Mouse (Mus musculus) adrenal gland, postnatal 36 days (tissue): ENCODE results near the gene Cox6b1. TPM values are rescaled to one million over a fixed set of nuclear protein-coding genes. Genes with fewer than 3 reads are reported as not detected.

Experiments
- DNase-seq, 2 experiments: peaks; one replicate each; pipeline ENCODE4 v3.0.0; 2021; ENCODE audit warnings: mixed read lengths in 1 of 2
- long read RNA-seq, 2 experiments: library from polyadenylated mRNA; stranded (forward); transcript quantifications; one replicate each; pipeline ENCODE4 v2.0.0; 2021; ENCODE audit warnings: borderline sequencing depth in 2 of 2
- total RNA-seq, 2 experiments: library from RNA; stranded (reverse); gene quantifications; 2 replicates each; pipeline ENCODE4 v1.2.3; 2021

Cox6b1 gene
- 1,000 to 10,000 TPM; 1,179 to 1,185 TPM for total RNA-seq
- long read RNA-seq, experiment 1, transcript Cox6b1-201 (4 exons, 618 nt), result major isoform, 1,032 of 1,179 reads
- long read RNA-seq, experiment 1, partial matches to known transcripts, result 136 of 1,179 reads
- long read RNA-seq, experiment 1, other reads (novel, unspliced or antisense), result 9 of 1,179 reads
- long read RNA-seq, experiment 2, transcript Cox6b1-201 (4 exons, 618 nt), result major isoform, 627 of 674 reads
- long read RNA-seq, experiment 2, partial matches to known transcripts, result 33 of 674 reads
- long read RNA-seq, experiment 2, other reads (novel, unspliced or antisense), result 13 of 674 reads

DNA sequence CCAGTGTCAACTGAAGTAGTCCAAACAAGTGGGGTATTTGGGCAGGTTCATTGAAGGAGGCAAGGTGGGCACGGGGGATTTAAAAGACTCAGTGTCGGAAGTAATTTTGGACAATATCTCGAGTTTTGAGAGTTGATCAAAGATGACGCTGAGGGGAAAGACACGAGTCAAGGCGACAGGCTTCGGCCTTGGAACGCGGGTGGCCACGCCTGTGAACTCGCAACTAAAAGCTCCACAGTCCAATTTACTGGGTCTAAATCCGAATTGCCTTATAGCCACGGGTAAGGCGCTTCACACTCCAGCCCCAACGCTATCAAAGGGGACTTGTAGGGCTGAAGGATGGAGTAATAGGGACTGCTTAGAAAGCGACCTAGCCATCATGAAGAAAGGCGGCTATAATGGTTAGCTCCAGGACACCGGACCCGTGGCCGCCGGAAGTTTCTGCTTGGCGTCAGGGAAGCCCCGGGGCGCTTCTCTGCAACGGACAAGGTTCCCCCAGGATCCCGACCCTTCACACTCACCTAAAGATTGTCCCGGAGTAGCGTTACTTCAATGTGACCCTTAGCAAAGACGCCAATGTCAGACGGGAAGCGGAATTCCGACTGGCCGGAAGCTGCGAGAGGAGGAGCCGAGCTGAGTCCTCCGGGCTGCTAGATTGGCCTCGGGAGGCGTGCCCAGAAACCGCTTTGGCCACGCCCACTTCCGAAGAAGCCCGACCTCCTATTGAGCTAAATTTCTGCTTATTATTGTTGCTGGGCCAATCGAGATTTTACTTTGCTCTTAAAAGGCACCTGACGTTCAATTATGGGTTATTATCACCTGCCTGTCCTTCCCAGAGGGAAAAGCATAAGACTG lies at the start of gene Cox6b1:
Gene Cox6b1, minus strand, starts transcription at position 622 of the 855 bp plus-strand sequence.
- peak; percentile 90 for DNase-seq

DNA sequence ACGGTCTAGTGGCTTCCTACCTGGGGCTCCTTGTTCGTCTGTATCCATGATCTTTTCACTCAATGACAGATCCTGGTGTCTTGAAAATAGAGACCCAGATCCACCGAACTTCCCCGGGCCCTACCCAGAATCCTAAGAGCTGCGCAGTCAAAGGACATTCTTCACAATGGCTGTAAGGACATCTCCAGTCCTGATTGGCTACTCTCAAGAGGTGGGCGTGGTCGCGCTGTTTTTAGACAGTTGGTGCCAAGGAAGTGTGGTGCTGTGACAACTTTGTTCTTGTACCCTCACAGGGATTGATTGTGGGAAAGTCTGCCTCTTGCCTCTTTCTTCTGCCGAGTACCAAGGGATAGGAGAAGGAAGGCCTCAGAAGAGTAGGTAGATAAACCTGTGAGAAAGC lies 45.5 kb upstream of the Cox6b1 start, which contains the start of gene Pmis2:
Gene Pmis2, minus strand, starts transcription at position 126 of the 400 bp plus-strand sequence.
- no peak for DNase-seq

DNA sequence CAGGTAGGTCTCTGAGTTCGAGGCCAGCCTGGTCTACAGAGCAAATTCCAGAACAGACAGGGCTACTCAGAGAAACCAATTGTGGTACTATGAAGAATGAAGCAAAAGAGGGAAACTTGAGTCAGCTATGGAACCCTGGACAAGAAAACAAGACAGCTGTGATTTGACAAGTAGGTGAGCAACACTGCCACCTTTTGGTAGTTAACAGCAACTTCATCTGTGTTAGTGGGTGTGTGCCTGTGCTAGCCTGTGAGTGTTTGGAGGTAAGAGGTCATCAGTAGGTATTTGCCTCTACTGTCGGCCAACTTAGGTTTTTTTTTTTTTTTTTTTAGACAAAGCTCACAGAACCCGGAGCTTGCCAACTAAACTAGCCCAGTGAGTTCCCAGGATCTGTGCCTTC lies 43.3 kb upstream of the Cox6b1 start:
- DNase-seq, result no peak

DNA sequence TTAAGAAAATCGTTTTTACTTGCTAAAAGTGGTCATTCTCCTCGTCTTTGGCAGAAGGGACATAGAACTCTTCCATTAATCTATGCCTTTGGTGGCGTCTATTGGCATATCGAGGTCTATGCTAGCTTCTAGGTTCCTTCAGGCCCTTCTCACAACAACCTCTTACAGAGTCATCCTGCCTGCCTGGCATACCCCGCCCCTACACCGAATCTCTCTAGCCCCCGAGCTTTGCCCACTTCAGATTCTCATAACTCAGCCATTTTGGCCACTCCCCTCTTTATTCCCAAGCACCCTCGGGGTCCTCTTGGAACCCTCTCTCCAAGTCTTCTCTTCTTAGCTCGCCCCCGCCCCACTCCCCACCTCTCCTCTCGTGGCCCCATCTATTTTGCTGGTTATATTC lies 39.4 kb upstream of the Cox6b1 start:
- peak in 1 of 2 experiments; percentile 8 for DNase-seq

- DNase-seq, result peak; percentile 91 to 92
Observed at GRCm38 (mm10) chr7:30664529-30665200, 38.7 kb upstream of the Cox6b1 start, which contains the start of gene Haus5. TSS of gene Haus5 (minus strand) at chr7:30664994.

DNA sequence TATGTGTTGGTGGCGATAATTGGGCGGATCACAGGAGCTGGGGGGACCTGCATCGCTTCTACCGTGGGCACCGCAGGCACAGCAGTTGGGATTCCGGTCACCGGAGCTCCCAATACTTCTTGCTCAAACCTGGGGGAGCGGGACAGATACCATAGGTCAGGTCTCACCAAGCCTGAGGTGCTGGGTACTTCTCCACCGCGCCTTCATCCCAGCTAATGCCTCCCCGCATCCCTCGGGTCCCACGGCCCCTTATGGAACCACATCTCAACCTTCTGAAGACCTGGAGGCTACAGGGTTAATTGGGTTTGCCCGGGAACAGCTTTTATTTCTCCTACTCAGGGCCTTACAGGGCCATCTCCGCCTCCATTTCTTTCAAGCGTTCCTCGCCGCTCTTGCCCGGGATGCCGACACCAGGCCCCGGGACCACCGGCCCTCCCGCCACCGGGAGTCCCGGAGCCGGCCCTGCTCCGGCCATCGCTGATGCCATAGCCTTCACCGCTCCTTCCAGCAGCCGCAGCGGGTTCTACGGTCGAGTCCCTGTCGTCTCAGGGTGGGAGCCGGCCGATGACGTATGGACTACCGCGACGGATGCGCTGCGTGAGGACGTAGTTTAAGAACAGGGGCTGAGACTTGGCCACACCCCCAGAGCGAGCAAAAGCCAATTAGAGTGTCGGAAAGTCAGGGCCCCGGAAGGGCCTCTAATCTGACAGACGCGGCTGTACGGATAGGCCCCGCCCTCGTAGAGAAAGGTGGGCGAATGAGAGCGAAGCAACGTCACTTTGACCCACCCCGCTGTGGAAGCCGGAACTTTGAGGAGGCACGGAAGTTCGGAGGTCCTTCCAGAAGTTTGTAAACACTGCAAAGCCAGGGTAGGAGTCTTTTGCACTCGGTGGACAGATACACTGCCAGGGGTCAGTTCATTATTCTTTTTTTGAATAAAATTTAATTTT lies 23.9 kb upstream of the Cox6b1 start, which contains the start of gene Rbm42:
Gene Rbm42, minus strand, starts transcription at position 727 of the 950 bp plus-strand sequence.
- DNase-seq, result peak; percentile 98 to 99

- DNase-seq, result no peak
Observed at GRCm38 (mm10) chr7:30639083-30639482, 13.1 kb upstream of the Cox6b1 start.

DNA sequence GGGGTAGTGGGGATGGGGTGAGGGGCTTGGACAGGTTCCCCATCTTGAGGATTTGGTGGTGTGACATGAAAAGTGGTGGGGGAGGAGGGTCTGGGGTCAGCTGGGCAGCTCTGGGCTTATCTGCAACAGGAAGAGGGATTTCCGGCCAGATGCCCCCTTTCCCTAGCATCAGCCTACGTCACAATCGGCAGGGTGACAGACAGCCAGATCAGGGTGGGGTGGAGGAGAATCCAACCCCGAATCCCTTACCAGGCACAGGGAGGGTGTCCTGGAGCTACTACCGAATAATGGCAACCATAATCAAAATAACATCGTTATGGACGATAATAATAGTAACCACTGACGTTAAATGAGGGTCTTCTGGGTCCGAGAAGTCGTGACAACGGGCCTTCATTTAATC lies 10.4 kb upstream of the Cox6b1 start:
- DNase-seq, result no peak

- DNase-seq, result no peak
Observed at GRCm38 (mm10) chr7:30635752-30636151, 9.8 kb upstream of the Cox6b1 start, which contains the start of gene Etv2. TSS of gene Etv2 (minus strand) at chr7:30635852.

- DNase-seq, result peak; percentile 68 to 69
Observed at GRCm38 (mm10) chr7:30634621-30635020, 8.7 kb upstream of the Cox6b1 start.

GRCm38 (mm10) chr7:30633762-30634412 lies 7.9 kb upstream of the Cox6b1 start:
- DNase-seq, result no peak

DNA sequence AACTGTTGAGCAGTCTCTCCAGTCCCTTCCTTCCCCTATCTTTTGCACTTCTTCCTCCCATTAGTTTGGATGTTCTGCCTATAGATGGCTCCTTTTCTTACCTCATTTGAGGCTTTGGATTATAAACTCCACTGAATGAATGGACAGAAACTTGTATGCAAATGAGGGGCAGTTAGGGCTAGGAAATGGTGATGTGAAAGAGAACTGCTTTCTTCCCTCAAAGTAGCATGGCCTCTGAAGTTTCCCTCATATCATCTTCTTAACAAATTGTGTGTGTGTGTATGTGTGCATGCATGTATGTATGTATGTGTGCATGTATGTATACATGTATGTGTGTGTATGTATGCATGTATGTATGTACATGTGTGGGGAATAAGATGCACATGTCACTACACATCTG lies 3.1 kb upstream of the Cox6b1 start:
- DNase-seq, result no peak

DNA sequence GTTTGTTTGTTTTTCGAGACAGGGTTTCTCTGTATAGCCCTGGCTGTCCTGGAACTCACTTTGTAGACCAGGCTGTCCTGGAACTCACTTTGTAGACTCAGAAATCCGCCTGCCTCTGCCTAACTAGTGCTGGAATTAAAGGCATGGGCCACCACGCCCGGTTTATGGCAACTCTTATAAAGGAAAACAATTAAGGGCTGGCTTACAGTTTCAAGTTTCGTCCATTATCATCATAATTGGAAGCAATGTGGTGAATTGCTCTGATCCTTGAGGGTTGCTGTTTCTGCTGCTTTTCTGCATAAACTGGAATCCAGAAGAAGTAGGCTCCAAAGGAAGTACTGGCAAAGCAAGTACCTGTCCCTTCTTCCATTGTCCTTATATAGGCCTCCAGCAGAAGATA lies 696 bp upstream of the Cox6b1 start:
- DNase-seq, result no peak

GRCm38 (mm10) chr7:30619202-30619601 lies 6.7 kb downstream of the Cox6b1 start:
- peak; percentile 23 to 43 for DNase-seq

DNA sequence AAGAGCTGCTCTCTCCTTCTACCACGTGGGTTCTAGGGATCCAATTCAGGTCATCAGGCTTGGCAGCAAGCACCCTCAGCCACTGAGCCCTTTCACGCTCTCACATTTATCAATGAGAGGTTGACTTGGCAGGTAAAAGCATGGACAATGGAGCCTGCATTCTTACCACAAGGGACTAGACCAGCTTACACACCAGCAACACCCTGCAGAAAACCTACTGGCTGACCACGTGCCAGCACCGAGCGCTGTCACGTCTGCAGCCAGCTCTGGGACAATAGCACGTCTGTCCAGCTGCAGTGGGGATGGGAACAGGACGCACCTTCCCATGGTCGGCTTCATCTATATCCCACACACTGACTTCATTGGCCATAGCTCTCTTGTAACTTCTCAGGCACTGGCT lies 7.3 kb downstream of the Cox6b1 start:
- DNase-seq, result no peak

- DNase-seq, result peak; percentile 49 to 69
Observed at GRCm38 (mm10) chr7:30615049-30615760, 10.7 kb downstream of the Cox6b1 start.

GRCm38 (mm10) chr7:30614454-30614853 lies 11.5 kb downstream of the Cox6b1 start:
- no peak for DNase-seq

DNA sequence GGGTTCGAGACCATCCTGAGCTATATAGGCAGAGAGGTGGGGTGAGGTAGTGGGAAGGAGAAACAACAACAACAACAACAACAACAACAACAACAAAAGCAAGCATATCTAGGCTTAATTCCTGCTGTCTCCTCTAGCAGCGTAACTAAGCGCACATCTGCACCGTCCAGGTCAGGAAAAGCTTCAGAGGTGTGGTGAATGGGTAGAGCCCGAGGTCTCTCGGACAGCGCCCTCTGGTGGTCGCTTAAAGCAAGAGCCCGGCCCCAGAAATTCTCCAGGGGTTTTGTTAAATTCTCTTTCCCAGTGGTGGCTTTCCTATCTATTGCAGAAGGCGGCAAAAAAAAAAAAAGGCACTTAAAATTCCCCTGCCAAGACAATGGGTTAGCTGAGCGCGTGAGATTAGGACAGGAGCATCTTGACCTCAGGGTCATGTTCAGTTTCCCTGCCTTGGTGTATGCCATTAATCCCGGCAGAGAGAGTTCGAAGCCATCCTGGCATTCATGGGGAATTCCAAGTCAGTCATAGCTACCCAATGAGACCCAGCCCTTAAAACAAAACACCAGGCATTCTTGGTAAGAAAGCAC lies 12.3 kb downstream of the Cox6b1 start:
- DNase-seq, result peak; percentile 60 to 77

- no peak for DNase-seq
Observed at GRCm38 (mm10) chr7:30612654-30613402, 13.1 kb downstream of the Cox6b1 start, which contains the start of gene Upk1a. TSS of gene Upk1a (minus strand) at chr7:30612847.
